Mouse (Mus musculus): ENCODE measurements around the gene Cap2.
A peak's percentile ranks its signal among the peaks of the same experiment; 100 is the strongest.

Gene Cap2

GRCm38 (mm10) chr13:46632796-46633195 is 131.1 kb downstream of the Cap2 start:
- DNase-seq (ENCODE audit: low spot score) = no peak

DNA sequence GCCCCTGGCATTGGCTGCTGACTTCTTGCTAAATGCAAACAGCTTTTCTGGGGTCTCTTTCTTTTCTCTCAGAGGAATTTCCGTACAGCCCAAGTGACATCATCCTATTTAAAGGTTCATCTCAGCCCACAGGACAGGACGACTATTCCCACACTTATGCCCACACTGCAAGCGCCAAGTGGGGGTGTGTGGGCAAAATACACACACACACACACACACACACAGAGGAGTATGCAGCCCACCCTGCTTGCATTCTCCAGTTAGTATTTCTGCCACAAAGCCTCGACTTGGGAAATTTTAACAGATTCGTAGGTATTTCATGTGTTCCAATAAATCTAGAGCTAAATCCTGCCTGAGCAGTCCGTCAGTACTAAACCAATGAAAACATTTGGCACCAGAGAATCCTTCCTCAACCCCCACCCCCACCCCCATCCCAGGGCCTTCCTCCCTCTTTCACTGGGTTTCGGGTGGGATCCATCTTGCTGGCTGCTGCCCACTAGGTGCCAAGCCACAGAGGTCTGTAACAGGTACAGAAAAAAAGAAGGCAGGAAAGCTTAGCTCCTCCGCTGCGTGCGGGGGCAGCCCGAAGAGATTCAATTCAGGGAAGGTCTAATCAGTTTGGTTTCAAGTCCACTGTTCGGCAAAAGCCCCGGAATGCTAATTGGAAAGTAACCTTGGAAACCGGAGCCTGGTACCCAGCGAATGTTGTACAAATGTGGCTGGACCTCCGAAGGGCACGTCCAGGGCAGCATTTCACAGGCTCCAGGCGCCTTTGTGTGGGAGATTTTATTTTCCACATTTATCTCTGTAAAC is 131.9 kb downstream of the Cap2 start:
- no peak for DNase-seq (ENCODE audit: low spot score)

DNA sequence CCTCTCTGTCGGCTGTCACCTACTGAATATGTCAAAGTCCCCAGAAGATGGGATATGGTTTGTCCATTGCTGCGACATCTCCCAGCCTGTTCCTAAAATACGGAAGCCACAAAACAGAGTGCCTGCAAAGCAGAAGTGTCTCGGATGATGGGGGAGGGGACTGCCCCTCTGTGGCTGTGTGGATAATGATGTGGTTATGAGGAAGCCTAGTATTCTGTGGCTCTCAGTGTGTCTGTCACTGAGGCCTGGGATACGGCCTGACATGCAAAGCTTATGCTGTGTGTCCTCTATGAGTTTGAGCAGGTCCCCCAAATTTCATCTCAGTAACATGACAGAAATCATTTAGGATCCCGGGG is 132.5 kb downstream of the Cap2 start:
- peak; percentile 7 for DNase-seq (ENCODE audit: low spot score)

DNA sequence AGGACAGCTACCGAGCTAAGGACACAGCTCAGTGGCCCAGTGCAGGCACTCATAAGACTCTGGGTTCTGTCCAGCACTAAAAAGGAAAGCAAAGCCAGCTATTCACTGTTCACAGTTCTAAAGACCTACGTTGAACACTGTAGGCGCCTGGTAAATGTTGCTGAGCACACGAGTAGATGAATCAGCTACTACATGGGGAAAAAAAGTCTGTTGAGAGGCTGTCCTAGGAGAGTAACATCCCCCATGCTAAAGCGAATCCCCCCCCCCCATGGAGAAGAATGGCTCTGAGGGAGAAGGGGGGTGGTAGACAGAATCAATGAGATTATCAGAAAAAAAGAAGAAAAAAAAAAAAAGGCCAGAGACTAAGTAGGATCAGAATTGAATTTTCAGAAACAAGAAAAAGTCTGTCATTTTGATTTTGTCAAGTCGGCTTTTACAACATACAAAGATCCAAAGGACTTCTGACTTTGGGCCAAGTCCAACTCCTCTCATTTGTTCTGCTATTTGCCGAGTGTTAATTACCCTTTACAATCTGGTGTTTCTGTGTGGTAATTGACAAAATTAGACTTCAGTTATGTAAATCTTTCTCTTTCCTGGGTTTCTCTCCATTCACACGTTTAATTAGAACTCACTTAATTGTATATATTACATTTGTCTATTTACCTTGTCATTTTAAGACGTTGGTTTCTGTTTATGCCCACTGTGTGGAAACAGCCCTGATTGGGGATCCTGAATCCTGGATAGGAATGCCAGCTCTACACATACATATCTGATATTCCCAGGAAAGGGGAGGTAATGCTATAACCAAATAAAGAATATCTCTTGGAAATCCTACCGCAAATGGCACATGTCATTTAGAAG is 139.2 kb downstream of the Cap2 start:
- no peak for DNase-seq (ENCODE audit: low spot score)

- no peak for DNase-seq (ENCODE audit: low spot score)
These were observed 140.7 kb downstream of the Cap2 start for GRCm38 (mm10) chr13:46642318-46642717.

DNA sequence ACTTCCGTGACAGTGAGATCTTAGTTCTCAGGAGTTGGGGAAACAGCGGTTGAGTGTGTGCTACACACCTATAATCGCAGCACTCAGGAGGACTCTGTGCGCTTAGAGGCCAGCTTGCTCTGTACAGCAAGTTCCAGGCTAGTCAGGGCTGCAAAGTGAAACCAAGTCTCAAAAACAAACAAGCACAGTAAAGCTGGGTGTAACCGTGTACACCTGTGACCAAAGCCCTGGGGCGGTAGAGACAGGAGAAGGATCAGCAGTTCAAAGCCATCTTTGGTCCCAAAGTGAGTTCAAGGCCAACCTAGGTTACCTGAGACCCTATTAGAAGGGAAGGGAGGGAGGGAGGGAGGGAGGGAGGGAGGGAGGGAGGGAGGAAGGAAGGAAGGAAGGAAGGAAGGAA is 142.5 kb downstream of the Cap2 start:
- DNase-seq (ENCODE audit: low spot score) = no peak

GRCm38 (mm10) chr13:46645476-46645875 is 143.8 kb downstream of the Cap2 start:
- no peak for DNase-seq (ENCODE audit: low spot score)

GRCm38 (mm10) chr13:46651853-46652252 is 150.2 kb downstream of the Cap2 start:
- DNase-seq (ENCODE audit: low spot score) = no peak

DNA sequence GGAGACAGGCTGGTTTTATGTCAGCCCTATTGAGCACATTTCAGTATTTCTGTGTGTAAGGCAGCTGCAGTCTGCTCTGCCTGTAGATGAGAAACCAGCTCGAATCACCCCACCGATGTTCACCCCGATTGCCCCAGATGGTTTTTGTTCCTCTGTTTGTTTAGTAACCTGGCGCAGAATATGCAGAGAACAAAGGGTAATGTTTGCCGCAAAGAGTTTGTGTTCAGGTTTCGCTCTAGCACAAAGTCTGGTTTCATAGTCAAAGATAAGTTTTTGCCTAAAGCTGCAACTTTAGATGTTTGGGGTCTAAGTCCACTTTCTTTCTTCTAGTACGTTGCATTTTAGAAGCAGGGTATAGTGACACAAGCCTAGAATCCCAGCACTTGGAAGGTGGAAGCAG is 151.0 kb downstream of the Cap2 start:
- no peak for DNase-seq (ENCODE audit: low spot score)

- DNase-seq (ENCODE audit: low spot score) = no peak
These were observed 152.0 kb downstream of the Cap2 start for GRCm38 (mm10) chr13:46653671-46654070.

- no peak for DNase-seq (ENCODE audit: low spot score)
These were observed 152.9 kb downstream of the Cap2 start for GRCm38 (mm10) chr13:46654566-46654965.

DNA sequence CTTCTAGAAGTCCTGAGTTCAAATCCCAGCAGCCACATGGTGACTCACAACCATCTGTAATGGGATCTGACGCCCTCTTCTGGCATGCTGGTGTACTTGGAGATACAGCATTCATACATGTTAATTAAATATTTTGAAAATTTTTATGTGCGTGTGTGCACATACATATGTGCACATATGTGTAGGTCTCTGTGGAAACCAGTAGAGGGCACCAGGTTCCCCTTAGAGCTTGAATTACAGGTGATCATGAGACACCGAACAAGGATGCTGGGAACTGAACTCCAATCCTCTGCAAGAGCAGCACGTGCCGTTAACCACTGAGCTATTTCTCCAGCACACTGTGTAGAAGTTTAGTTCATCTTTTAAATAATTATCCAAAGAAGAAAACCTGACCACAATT is 157.6 kb downstream of the Cap2 start:
- no peak for DNase-seq (ENCODE audit: low spot score)

GRCm38 (mm10) chr13:46663461-46663964 is 161.9 kb downstream of the Cap2 start:
- DNase-seq (ENCODE audit: low spot score) = peak; percentile 32

DNA sequence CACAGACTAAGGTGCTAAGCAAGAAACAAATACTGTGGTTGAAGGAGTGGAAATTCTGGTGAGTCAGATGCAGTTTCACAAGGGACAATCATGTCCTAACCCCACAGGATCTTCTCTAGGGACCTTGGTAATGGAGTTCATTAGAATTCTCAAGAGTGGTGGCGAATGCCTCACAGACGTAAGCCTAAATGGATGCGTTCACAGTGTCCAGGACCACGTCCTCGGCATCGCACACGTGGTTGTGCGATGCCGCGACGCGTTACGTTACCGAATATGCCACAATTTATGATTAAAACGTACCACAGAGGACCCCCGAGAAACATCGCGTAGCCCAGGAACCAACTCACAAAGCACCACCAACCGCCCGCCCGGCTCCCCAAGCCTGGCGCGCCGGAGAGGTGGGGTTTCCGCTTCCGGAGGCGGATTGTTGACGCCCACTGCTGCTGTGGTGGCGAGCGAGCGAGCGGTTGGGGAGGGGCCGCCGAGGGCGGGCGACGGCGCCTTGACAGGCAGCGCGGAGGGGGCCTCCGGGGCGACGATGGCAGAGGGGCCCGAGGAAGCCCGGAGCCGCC is 167.5 kb downstream of the Cap2 start, which contains the start of gene Fam8a1:
Gene Fam8a1, plus strand, starts transcription at position 475 of the 572 bp plus-strand sequence.
- peak; percentile 88 for DNase-seq (ENCODE audit: low spot score)

GRCm38 (mm10) chr13:46669620-46670271 is 168.1 kb downstream of the Cap2 start:
- DNase-seq (ENCODE audit: low spot score) = no peak

DNA sequence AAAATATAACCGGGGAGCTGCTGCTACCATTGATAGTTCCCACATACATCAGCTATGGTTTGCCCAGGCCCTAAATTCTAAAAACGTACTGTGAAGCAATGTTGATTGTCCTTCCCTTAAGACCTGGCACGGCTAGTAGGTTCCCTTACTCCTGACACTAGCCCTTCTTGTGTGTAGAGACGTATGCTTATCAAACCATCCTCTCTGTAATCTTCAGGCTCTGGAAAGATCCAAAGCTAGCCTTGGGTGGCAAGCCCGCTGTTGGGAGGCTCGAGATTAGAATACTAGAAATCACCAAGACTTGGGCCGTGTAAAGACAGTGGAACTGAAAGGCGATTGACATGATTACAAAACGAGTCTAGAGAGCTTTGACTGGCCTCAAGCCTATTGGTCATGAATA is 168.9 kb downstream of the Cap2 start:
- no peak for DNase-seq (ENCODE audit: low spot score)

GRCm38 (mm10) chr13:46674601-46675000 is 173.0 kb downstream of the Cap2 start:
- DNase-seq (ENCODE audit: low spot score) = no peak

DNA sequence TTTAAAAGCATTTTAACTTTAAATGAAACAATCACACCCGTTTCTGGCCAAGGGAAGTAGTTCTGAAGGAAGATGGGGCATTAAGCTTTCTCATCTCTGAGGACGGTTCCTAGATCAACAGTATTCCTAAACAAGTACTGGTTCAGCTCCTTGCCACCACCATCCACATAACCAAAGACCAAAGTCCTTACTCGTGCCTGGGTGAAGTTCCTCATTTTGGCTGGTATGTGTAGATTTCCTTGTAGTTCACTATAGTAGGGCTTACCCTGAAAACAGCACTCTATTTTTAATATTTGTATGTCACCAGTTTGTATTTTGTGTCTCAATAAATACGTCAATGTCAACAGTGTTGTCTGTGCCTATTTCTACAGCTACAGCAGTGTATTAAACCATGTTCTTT is 176.1 kb downstream of the Cap2 start:
- no peak for DNase-seq (ENCODE audit: low spot score)

DNA sequence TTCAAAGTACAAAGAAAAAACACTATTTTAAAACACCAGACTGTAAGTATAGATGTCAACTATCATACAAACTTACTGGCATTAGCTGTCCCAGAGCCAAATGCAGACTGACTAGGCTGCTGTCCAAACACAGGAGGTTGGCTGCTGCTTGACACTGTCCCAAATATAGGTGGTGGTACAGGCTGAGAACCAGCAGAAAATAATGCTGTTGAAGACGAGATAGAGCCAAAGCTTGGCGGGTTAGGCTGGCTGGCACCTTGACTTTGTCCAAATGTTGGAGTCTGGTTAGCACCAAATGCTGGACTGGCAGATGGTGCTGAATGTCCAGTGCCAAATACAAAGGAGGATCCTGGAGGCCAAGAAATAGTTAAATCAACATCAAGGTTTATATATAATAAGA is 181.3 kb downstream of the Cap2 start:
- no peak for DNase-seq (ENCODE audit: low spot score)

- no peak for DNase-seq (ENCODE audit: low spot score)
These were observed 181.7 kb downstream of the Cap2 start for GRCm38 (mm10) chr13:46683370-46683769.

GRCm38 (mm10) chr13:46690559-46691241 is 189.1 kb downstream of the Cap2 start:
- no peak for DNase-seq (ENCODE audit: low spot score)
